Mouse (Mus musculus): ENCODE data around the gene Sipa1. TPM values are rescaled to one million over a fixed set of nuclear protein-coding genes. Genes with fewer than 3 reads are reported as not detected.

Gene Sipa1
- total and polyA plus RNA-seq, 3 experiments, result 6.2 to 15.5 TPM; not detected in 1

- H3K27me3 ChIP-seq (ENCODE audit: control insufficient read depth in 1 of 2, insufficient read depth in 2 of 2, low read length in 2 of 2), result no peaks in the 10 kb centered on the region
- peaks cover 7 to 8% of the 10 kb centered on the region in 2 experiments for H3K36me3 ChIP-seq (ENCODE audit: control insufficient read depth in 1 of 2, insufficient read depth in 2 of 2, low read length in 2 of 2)
- no peak overlapping the region for H3K9ac ChIP-seq (ENCODE audit: control insufficient read depth, low read depth, low read length, poor library complexity, severe bottlenecking)
- no peak overlapping the region for H3K4me3 ChIP-seq (ENCODE audit: control insufficient read depth in 1 of 2, insufficient read depth in 1 of 2, low read depth in 2 of 2, low read length in 2 of 2)
- H3K27ac ChIP-seq (ENCODE audit: control insufficient read depth, low read depth, low read length), result no peak overlapping the region
- no peak for DNase-seq (ENCODE audit: low read depth, low spot score)
- no peaks in the 10 kb centered on the region for H3K9me3 ChIP-seq (replicated peaks; ENCODE audit: insufficient read depth, low read length)
- peaks cover 0 to 12% of the 10 kb centered on the region in 2 experiments; a peak in 3 of 4 replicates for H3K4me1 ChIP-seq (ENCODE audit: control insufficient read depth in 1 of 2, insufficient read depth in 2 of 2, low read length in 2 of 2)
- TF ChIP-seq UBTF (IDR thresholded peaks at IDR 0.05; ENCODE audit: borderline replicate concordance, insufficient read depth, low read depth, low read length) (no peak), MXI1 (IDR thresholded peaks at IDR 0.05; ENCODE audit: low read depth, low read length) (no peak), ETS1 (IDR thresholded peaks at IDR 0.05; ENCODE audit: low read depth, low read length) (no peak), MYB (IDR thresholded peaks at IDR 0.05; ENCODE audit: low read depth, low read length) (no peak), MAX (IDR thresholded peaks at IDR 0.05; ENCODE audit: low read length) (no peak), MAZ (IDR thresholded peaks at IDR 0.05; ENCODE audit: low read depth, low read length) (no peak)
- H3K79me2 ChIP-seq (ENCODE audit: control insufficient read depth, insufficient read depth, low read length, poor library complexity), result peaks cover 16% of the 10 kb centered on the region
Observed at GRCm38 (mm10) chr19:5641021-5641420, 22.5 kb downstream of the Sipa1 start.

GRCm38 (mm10) chr19:5640339-5640738, 23.2 kb downstream of the Sipa1 start:
- H3K36me3 ChIP-seq (ENCODE audit: control insufficient read depth in 1 of 2, insufficient read depth in 2 of 2, low read length in 2 of 2), result peaks cover 7 to 12% of the 10 kb centered on the region in 2 experiments
- H3K27me3 ChIP-seq (ENCODE audit: control insufficient read depth in 1 of 2, insufficient read depth in 2 of 2, low read length in 2 of 2), result no peaks in the 10 kb centered on the region
- no peak for DNase-seq (ENCODE audit: low read depth, low spot score)
- peaks cover 16% of the 10 kb centered on the region for H3K79me2 ChIP-seq (ENCODE audit: control insufficient read depth, insufficient read depth, low read length, poor library complexity)
- H3K4me1 ChIP-seq (ENCODE audit: control insufficient read depth in 1 of 2, insufficient read depth in 2 of 2, low read length in 2 of 2), result peaks cover 0 to 18% of the 10 kb centered on the region in 2 experiments; a peak in 3 of 4 replicates
- no peak overlapping the region for H3K4me3 ChIP-seq (ENCODE audit: control insufficient read depth in 1 of 2, insufficient read depth in 1 of 2, low read depth in 2 of 2, low read length in 2 of 2)
- TF ChIP-seq RCOR1 (IDR thresholded peaks at IDR 0.05; ENCODE audit: low read depth, low read length) (no peak), NELFE (IDR thresholded peaks at IDR 0.05; ENCODE audit: low read depth, low read length) (no peak), CTCF (IDR thresholded peaks at IDR 0.05 in 2 of 3, conservative IDR thresholded peaks at IDR 0.05 in 1 of 3; ENCODE audit: control insufficient read depth in 1 of 3, insufficient read depth in 1 of 3, low read depth in 2 of 3, low read length in 3 of 3, poor library complexity in 1 of 3, severe bottlenecking in 1 of 3) (no peak), POLR2AphosphoS2 (IDR thresholded peaks at IDR 0.05; ENCODE audit: low read length) (no peak)
- H3K27ac ChIP-seq (ENCODE audit: control insufficient read depth, low read depth, low read length), result no peak overlapping the region
- no peaks in the 10 kb centered on the region for H3K9me3 ChIP-seq (replicated peaks; ENCODE audit: insufficient read depth, low read length)
- no peak overlapping the region for H3K9ac ChIP-seq (ENCODE audit: control insufficient read depth, low read depth, low read length, poor library complexity, severe bottlenecking)

DNA sequence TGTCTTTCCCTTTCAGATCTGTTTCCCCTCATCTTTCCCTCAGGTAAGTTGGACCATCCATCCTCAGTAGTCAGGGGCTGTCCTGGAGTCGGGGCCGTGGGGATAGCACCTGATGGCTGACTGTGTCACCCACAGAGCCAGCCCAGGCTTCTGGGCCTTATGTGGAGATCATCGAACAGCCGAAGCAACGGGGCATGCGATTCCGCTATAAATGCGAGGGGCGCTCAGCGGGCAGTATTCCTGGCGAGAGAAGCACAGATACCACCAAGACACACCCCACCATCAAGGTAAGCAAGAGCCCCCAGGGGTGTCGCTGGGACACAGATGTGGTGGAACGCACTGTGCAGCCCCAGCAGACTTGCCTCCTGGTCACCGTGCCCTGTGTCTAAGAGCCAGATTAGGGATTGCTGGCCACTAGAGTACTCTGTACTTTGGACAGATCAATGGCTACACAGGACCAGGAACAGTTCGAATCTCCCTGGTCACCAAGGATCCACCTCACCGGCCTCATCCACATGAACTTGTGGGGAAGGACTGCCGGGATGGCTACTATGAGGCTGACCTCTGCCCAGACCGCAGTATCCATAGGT, 25.0 kb downstream of the Sipa1 start:
- Histone ChIP-seq H3K4me1 (ENCODE audit: control insufficient read depth in 1 of 2, insufficient read depth in 2 of 2, low read length in 2 of 2) (peaks cover 0 to 18% of the 10 kb centered on the region in 2 experiments; a peak in 3 of 4 replicates), H3K27me3 (ENCODE audit: control insufficient read depth in 1 of 2, insufficient read depth in 2 of 2, low read length in 2 of 2) (no peaks in the 10 kb centered on the region), H3K4me3 (ENCODE audit: control insufficient read depth in 1 of 2, insufficient read depth in 1 of 2, low read depth in 2 of 2, low read length in 2 of 2) (peak overlapping the region; percentile 94 to 97), H3K36me3 (ENCODE audit: control insufficient read depth in 1 of 2, insufficient read depth in 2 of 2, low read length in 2 of 2) (peaks cover 7 to 12% of the 10 kb centered on the region in 2 experiments), H3K79me2 (ENCODE audit: control insufficient read depth, insufficient read depth, low read length, poor library complexity) (peaks cover 16% of the 10 kb centered on the region), H3K9ac (ENCODE audit: control insufficient read depth, low read depth, low read length, poor library complexity, severe bottlenecking) (peak overlapping the region; percentile 97), H3K9me3 (replicated peaks; ENCODE audit: insufficient read depth, low read length) (no peaks in the 10 kb centered on the region), H3K27ac (ENCODE audit: control insufficient read depth, low read depth, low read length) (peak overlapping the region; percentile 21; the same call in 1 of the 2 replicates)
- TF ChIP-seq NELFE (IDR thresholded peaks at IDR 0.05; ENCODE audit: low read depth, low read length), result no peak
- no peak for TF ChIP-seq USF2 (IDR thresholded peaks at IDR 0.05; ENCODE audit: borderline replicate concordance in 1 of 2, insufficient read depth in 1 of 2, low read depth in 1 of 2, low read length in 2 of 2)
- no peak for TF ChIP-seq ZMIZ1 (IDR thresholded peaks at IDR 0.05; ENCODE audit: low read depth, low read length)
- TF ChIP-seq MYB (IDR thresholded peaks at IDR 0.05; ENCODE audit: low read depth, low read length), result no peak
- no peak for TF ChIP-seq RCOR1 (IDR thresholded peaks at IDR 0.05; ENCODE audit: low read depth, low read length)
- no peak for TF ChIP-seq USF1 (IDR thresholded peaks at IDR 0.05; ENCODE audit: low read depth, low read length)
- no peak for TF ChIP-seq TAL1 (IDR thresholded peaks at IDR 0.05; ENCODE audit: low read length)
- TF ChIP-seq BHLHE40 (IDR thresholded peaks at IDR 0.05; ENCODE audit: borderline replicate concordance, low read depth, low read length), result no peak
- TF ChIP-seq E2F4 (IDR thresholded peaks at IDR 0.05; ENCODE audit: borderline replicate concordance, low read depth, low read length), result no peak
- no peak for TF ChIP-seq MYC (IDR thresholded peaks at IDR 0.05; ENCODE audit: low read depth, low read length)
- TF ChIP-seq POLR2A (IDR thresholded peaks at IDR 0.05; ENCODE audit: control insufficient read depth in 1 of 2, insufficient read depth in 1 of 2, low read depth in 1 of 2, low read length in 2 of 2, poor library complexity in 1 of 2), result no peak
- no peak for TF ChIP-seq POLR2AphosphoS2 (IDR thresholded peaks at IDR 0.05; ENCODE audit: low read length)
- no peak for TF ChIP-seq MEF2A (IDR thresholded peaks at IDR 0.05; ENCODE audit: extremely low read depth, insufficient replicate concordance, low read depth, low read length, poor library complexity, severe bottlenecking)
- no peak for TF ChIP-seq CTCF (IDR thresholded peaks at IDR 0.05 in 2 of 3, conservative IDR thresholded peaks at IDR 0.05 in 1 of 3; ENCODE audit: control insufficient read depth in 1 of 3, insufficient read depth in 1 of 3, low read depth in 2 of 3, low read length in 3 of 3, poor library complexity in 1 of 3, severe bottlenecking in 1 of 3)
- DNase-seq (ENCODE audit: low read depth, low spot score), result no peak

All from MEL (cell line).